ENCODE assay signal across 20 mouse cellular contexts in the genomic region with DNA sequence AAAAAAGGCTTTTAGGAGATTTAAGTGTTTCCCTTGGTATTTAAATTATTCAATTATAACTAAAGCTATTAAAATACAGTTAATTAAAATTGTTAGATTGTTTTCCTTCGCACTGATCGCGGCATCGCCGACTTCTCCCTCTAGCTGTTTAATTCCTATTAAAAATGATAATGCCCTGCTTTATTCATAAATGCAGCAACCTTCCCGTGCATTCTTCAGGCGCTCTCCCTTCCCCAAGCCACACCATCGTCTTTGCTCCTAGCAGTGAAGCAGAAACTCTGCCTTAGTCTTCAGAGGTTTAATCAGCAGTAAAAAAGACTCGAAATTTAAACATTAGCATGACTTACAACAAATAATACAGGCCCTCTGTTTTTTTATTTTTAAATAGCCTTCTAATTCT.
DNase-seq lines count a peak whose midpoint lies in the region; ATAC-seq and TF ChIP-seq lines count a peak whose summit lies in the region.
"Had no signal": no experiment of that assay in that cellular context is flagged by ENCODE, and none has a peak within 500 bp of the region (broad histone marks: within the 10 kb centered on the region; RNA-seq: fewer than 3 reads in every experiment).

No protein-coding gene starts in this region.

- peaks cover 13% of the 10 kb centered on the region for H3K4me1 ChIP-seq in hindbrain, embryonic 14.5 days (replicated peaks; ENCODE audit: control insufficient read depth, insufficient read depth, low read length)
- peaks cover 26% of the 10 kb centered on the region for H3K4me1 ChIP-seq in hindbrain, embryonic 10.5 days (replicated peaks)
- peaks cover 14% of the 10 kb centered on the region for H3K4me1 ChIP-seq in midbrain, embryonic 14.5 days (ENCODE audit: control insufficient read depth, insufficient read depth, low read length)
- no peaks in the 10 kb centered on the region for H3K4me1 ChIP-seq in midbrain, embryonic 11.5 days (ENCODE audit: control insufficient read depth, insufficient read depth, low read length)
- H3K4me1 ChIP-seq in midbrain, embryonic 15.5 days = peaks cover 25% of the 10 kb centered on the region
- peaks cover 4% of the 10 kb centered on the region; the same call in 1 of the 2 replicates for H3K4me1 ChIP-seq in midbrain, postnatal 0 days (ENCODE audit: insufficient read depth, low read length)

- H3K9me3 ChIP-seq in hindbrain, embryonic 14.5 days (ENCODE audit: control insufficient read depth, low read length) = no peaks in the 10 kb centered on the region
- no peaks in the 10 kb centered on the region for H3K9me3 ChIP-seq in hindbrain, embryonic 10.5 days
- no peaks in the 10 kb centered on the region for H3K9me3 ChIP-seq in midbrain, embryonic 14.5 days (ENCODE audit: control insufficient read depth, low read length)
- H3K9me3 ChIP-seq in midbrain, embryonic 11.5 days (ENCODE audit: control insufficient read depth, low read length) = no peaks in the 10 kb centered on the region
- no peaks in the 10 kb centered on the region for H3K9me3 ChIP-seq in midbrain, embryonic 15.5 days
- peaks cover 5% of the 10 kb centered on the region; the same call in 1 of the 2 replicates for H3K9me3 ChIP-seq in midbrain, postnatal 0 days (ENCODE audit: low read length)
- H3K9me3 ChIP-seq: embryonic facial prominence, embryonic 10.5 days; embryonic facial prominence, embryonic 12.5 days; forebrain, embryonic 13.5 days; forebrain, embryonic 15.5 days had no signal

- no peak overlapping the region for H3K9ac ChIP-seq in hindbrain, embryonic 14.5 days
- no peak overlapping the region for H3K9ac ChIP-seq in midbrain, embryonic 14.5 days (replicated peaks; ENCODE audit: low read length)
- no peak overlapping the region for H3K9ac ChIP-seq in midbrain, embryonic 11.5 days (ENCODE audit: low read length)
- no peak overlapping the region for H3K9ac ChIP-seq in midbrain, embryonic 15.5 days
- H3K9ac ChIP-seq in midbrain, postnatal 0 days (replicated peaks; ENCODE audit: low read length, poor library complexity, severe bottlenecking) = no peak overlapping the region
- H3K9ac ChIP-seq: embryonic facial prominence, embryonic 12.5 days; forebrain, embryonic 13.5 days; forebrain, embryonic 15.5 days had no signal

- H3K4me3 ChIP-seq in hindbrain, embryonic 14.5 days (replicated peaks; ENCODE audit: low read length) = no peak overlapping the region
- H3K4me3 ChIP-seq in hindbrain, embryonic 10.5 days = no peak overlapping the region
- no peak overlapping the region for H3K4me3 ChIP-seq in midbrain, embryonic 14.5 days (replicated peaks; ENCODE audit: low read depth, low read length)
- H3K4me3 ChIP-seq in midbrain, embryonic 11.5 days (ENCODE audit: low read depth, low read length) = no peak overlapping the region
- no peak overlapping the region for H3K4me3 ChIP-seq in midbrain, embryonic 15.5 days
- no peak overlapping the region for H3K4me3 ChIP-seq in midbrain, postnatal 0 days (ENCODE audit: low read depth, low read length)
- H3K4me3 ChIP-seq: embryonic facial prominence, embryonic 10.5 days; embryonic facial prominence, embryonic 12.5 days; forebrain, embryonic 13.5 days; forebrain, embryonic 15.5 days had no signal

- ATAC-seq in hindbrain, embryonic 14.5 days (ENCODE audit: low FRiP score) = no peak
- no peak for ATAC-seq in midbrain, embryonic 14.5 days (ENCODE audit: low FRiP score, low TSS enrichment)
- no peak for ATAC-seq in midbrain, embryonic 11.5 days (ENCODE audit: low FRiP score)
- 0 out of 2 replicates have a peak, but pooled peaks have one; percentile 29 for ATAC-seq in midbrain, embryonic 15.5 days (replicated peaks)
- ATAC-seq in midbrain, postnatal 0 days (ENCODE audit: low FRiP score) = no peak
- no peak for ATAC-seq in inflammation-experienced regulatory T-cells, adult 6 months
- ATAC-seq: forebrain, embryonic 15.5 days had no signal

- H3K4me2 ChIP-seq in hindbrain, embryonic 14.5 days (replicated peaks) = no peak overlapping the region
- no peak overlapping the region for H3K4me2 ChIP-seq in midbrain, embryonic 14.5 days (ENCODE audit: low read length)
- H3K4me2 ChIP-seq in midbrain, embryonic 11.5 days = no peak overlapping the region
- H3K4me2 ChIP-seq in midbrain, embryonic 15.5 days = no peak overlapping the region
- no peak overlapping the region for H3K4me2 ChIP-seq in midbrain, postnatal 0 days (ENCODE audit: low read depth, low read length, poor library complexity, severe bottlenecking)
- H3K4me2 ChIP-seq: embryonic facial prominence, embryonic 12.5 days; forebrain, embryonic 13.5 days; forebrain, embryonic 15.5 days had no signal

- TF ChIP-seq CTCF in midbrain, postnatal 0 days (IDR thresholded peaks at IDR 0.05) = 0 out of 2 replicates have a peak, but pooled peaks have one; percentile 7

- WGBS in hindbrain, embryonic 14.5 days = 43% methylated on average over 9 of the region's 9 CpGs
- WGBS in hindbrain, embryonic 10.5 days = 81% methylated on average over 9 of the region's 9 CpGs
- 28% methylated on average over 9 of the region's 9 CpGs for WGBS in midbrain, embryonic 14.5 days
- 70% methylated on average over 9 of the region's 9 CpGs for WGBS in midbrain, embryonic 11.5 days
- WGBS in midbrain, embryonic 15.5 days = 38% methylated on average over 9 of the region's 9 CpGs
- WGBS in midbrain, postnatal 0 days = 33% methylated on average over 9 of the region's 9 CpGs

- H3K36me3 ChIP-seq in hindbrain, embryonic 14.5 days (replicated peaks; ENCODE audit: control insufficient read depth, insufficient read depth) = no peaks in the 10 kb centered on the region
- no peaks in the 10 kb centered on the region for H3K36me3 ChIP-seq in hindbrain, embryonic 10.5 days
- H3K36me3 ChIP-seq in midbrain, embryonic 14.5 days (ENCODE audit: control insufficient read depth, insufficient read depth, low read length) = no peaks in the 10 kb centered on the region
- no peaks in the 10 kb centered on the region for H3K36me3 ChIP-seq in midbrain, embryonic 11.5 days (ENCODE audit: control insufficient read depth, insufficient read depth, low read length)
- no peaks in the 10 kb centered on the region for H3K36me3 ChIP-seq in midbrain, embryonic 15.5 days (replicated peaks)
- no peaks in the 10 kb centered on the region for H3K36me3 ChIP-seq in midbrain, postnatal 0 days (ENCODE audit: insufficient read depth, low read length)
- H3K36me3 ChIP-seq: embryonic facial prominence, embryonic 10.5 days; embryonic facial prominence, embryonic 12.5 days; forebrain, embryonic 15.5 days had no signal

- peak; percentile 34 for DNase-seq in hindbrain, embryonic 14.5 days (ENCODE audit: low spot score)
- no peak for DNase-seq in hindbrain, embryonic 10.5 days (ENCODE audit: low spot score)
- DNase-seq in midbrain, embryonic 14.5 days = peak; percentile 66
- DNase-seq in midbrain, embryonic 11.5 days (ENCODE audit: low spot score, missing footprints) = no peak
- DNase-seq in midbrain, postnatal 0 days (ENCODE audit: low spot score) = no peak
- DNase-seq in left cerebral cortex, adult 8-10 months (ENCODE audit: low spot score in 2 of 2) = no peak
- DNase-seq: adrenal gland, adult 2 months; adrenal gland, postnatal 10 days; adrenal gland, postnatal 25 days; cerebellum, adult 11-12 months; cerebellum, adult 2 months; cerebellum, adult 9-10 months; cerebellum, postnatal 10 days; cerebellum, postnatal 25 days had no signal

- H3K27me3 ChIP-seq in hindbrain, embryonic 14.5 days (ENCODE audit: control insufficient read depth, insufficient read depth, low read length) = no peaks in the 10 kb centered on the region
- peaks cover 21% of the 10 kb centered on the region for H3K27me3 ChIP-seq in hindbrain, embryonic 10.5 days (ENCODE audit: insufficient read depth, poor library complexity, severe bottlenecking)
- no peaks in the 10 kb centered on the region for H3K27me3 ChIP-seq in midbrain, embryonic 14.5 days (ENCODE audit: control insufficient read depth, insufficient read depth, low read length)
- no peaks in the 10 kb centered on the region for H3K27me3 ChIP-seq in midbrain, embryonic 11.5 days (ENCODE audit: control insufficient read depth, insufficient read depth, low read length)
- no peaks in the 10 kb centered on the region for H3K27me3 ChIP-seq in midbrain, embryonic 15.5 days (replicated peaks)
- H3K27me3 ChIP-seq in midbrain, postnatal 0 days (ENCODE audit: insufficient read depth, low read length) = no peaks in the 10 kb centered on the region
- H3K27me3 ChIP-seq: embryonic facial prominence, embryonic 12.5 days; forebrain, embryonic 15.5 days had no signal

- no peak overlapping the region for H3K27ac ChIP-seq in hindbrain, embryonic 14.5 days
- H3K27ac ChIP-seq in hindbrain, embryonic 10.5 days = no peak overlapping the region
- H3K27ac ChIP-seq in midbrain, embryonic 14.5 days (replicated peaks; ENCODE audit: low read depth, low read length) = peak overlapping the region; percentile 73
- no peak overlapping the region for H3K27ac ChIP-seq in midbrain, embryonic 11.5 days (ENCODE audit: low read depth, low read length)
- peak overlapping the region; percentile 15; the same call in 1 of the 2 replicates for H3K27ac ChIP-seq in midbrain, embryonic 15.5 days
- H3K27ac ChIP-seq in midbrain, postnatal 0 days (ENCODE audit: low read depth, low read length) = no peak overlapping the region
- H3K27ac ChIP-seq: embryonic facial prominence, embryonic 10.5 days; embryonic facial prominence, embryonic 12.5 days; forebrain, embryonic 13.5 days; forebrain, embryonic 15.5 days had no signal

Comparison
In these comparisons a context has a peak if more than half of its experiments do, and no peak if none do; other contexts are left out.
1. DNase-seq: peak in hindbrain, embryonic 14.5 days (single experiment) and midbrain, embryonic 14.5 days (single experiment); none in hindbrain, embryonic 10.5 days (single experiment), midbrain, embryonic 11.5 days (single experiment), midbrain, postnatal 0 days (single experiment) and left cerebral cortex, adult 8-10 months (0 of 2).
2. H3K27ac ChIP-seq: peak in midbrain, embryonic 14.5 days (single experiment) and midbrain, embryonic 15.5 days (single experiment); none in hindbrain, embryonic 14.5 days (single experiment), hindbrain, embryonic 10.5 days (single experiment), midbrain, embryonic 11.5 days (single experiment) and midbrain, postnatal 0 days (single experiment).